In the genomic region with DNA sequence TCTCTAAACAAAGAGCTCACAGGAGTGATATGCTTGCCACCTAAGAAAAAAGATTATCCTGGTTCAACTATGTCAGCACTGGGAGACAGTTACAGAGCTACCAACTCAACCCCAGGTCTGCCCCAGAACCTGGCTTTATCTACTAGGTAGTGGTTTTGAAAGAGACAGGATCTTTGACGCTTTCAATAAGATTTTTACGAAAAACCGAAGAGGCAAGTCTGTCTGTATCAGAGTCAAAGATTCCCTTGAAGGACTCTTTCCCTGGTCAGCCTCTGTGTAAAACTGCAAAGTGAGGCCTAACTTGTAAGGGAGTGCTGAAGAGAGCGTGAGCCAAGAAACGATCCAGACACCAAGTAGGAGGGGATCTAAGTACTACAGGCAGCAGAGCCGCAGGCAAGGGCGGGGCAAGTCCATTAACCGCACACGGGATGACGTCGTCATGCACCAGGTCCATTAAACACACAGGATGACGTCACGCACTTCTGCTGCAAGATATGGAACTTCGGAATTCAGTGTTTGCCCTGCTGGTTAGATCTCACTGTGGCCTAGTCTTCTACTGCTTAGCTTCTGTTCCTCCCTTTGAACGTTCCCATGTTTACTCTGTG, we compare ENCODE assay signal across 12 mouse cellular contexts. TPM values are rescaled to one million over a fixed set of nuclear protein-coding genes. Genes with fewer than 3 reads are reported as not detected.
DNase-seq lines count a peak whose midpoint lies in the region; ATAC-seq and TF ChIP-seq lines count a peak whose summit lies in the region.
"Had no signal": no experiment of that assay in that cellular context is flagged by ENCODE, and none has a peak within 500 bp of the region (broad histone marks: within the 10 kb centered on the region; RNA-seq: fewer than 3 reads in every experiment).

No protein-coding gene starts in this region.

- TF ChIP-seq EP300 in stomach, postnatal 0 days (optimal IDR thresholded peaks at IDR 0.05): no peak

- no peaks in the 10 kb centered on the region for H3K36me3 ChIP-seq in midbrain, embryonic 11.5 days (ENCODE audit: control insufficient read depth, insufficient read depth, low read length)
- H3K36me3 ChIP-seq in midbrain, embryonic 14.5 days (ENCODE audit: control insufficient read depth, insufficient read depth, low read length): no peaks in the 10 kb centered on the region
- no peaks in the 10 kb centered on the region for H3K36me3 ChIP-seq in liver, embryonic 11.5 days (ENCODE audit: control insufficient read depth, insufficient read depth, low read length)
- H3K36me3 ChIP-seq in stomach, postnatal 0 days (ENCODE audit: control insufficient read depth, insufficient read depth, low read length): no peaks in the 10 kb centered on the region

- no peak for TF ChIP-seq CTCF in stomach, postnatal 0 days (IDR thresholded peaks at IDR 0.05; ENCODE audit: low read depth)

- no peaks in the 10 kb centered on the region for H3K27me3 ChIP-seq in midbrain, embryonic 11.5 days (ENCODE audit: control insufficient read depth, insufficient read depth, low read length)
- H3K27me3 ChIP-seq in midbrain, embryonic 14.5 days (ENCODE audit: control insufficient read depth, insufficient read depth, low read length): no peaks in the 10 kb centered on the region
- peaks cover 14% of the 10 kb centered on the region for H3K27me3 ChIP-seq in liver, embryonic 11.5 days (replicated peaks; ENCODE audit: control insufficient read depth, insufficient read depth, low read length)
- no peaks in the 10 kb centered on the region for H3K27me3 ChIP-seq in stomach, postnatal 0 days (ENCODE audit: control insufficient read depth, insufficient read depth, low read length)

- 88% methylated on average over 15 of the region's 15 CpGs for WGBS in midbrain, embryonic 11.5 days
- 87% methylated on average over 15 of the region's 15 CpGs for WGBS in midbrain, embryonic 14.5 days
- 66% methylated on average over 15 of the region's 15 CpGs for WGBS in liver, embryonic 11.5 days
- WGBS in stomach, postnatal 0 days: 49% methylated on average over 15 of the region's 15 CpGs

- H3K4me2 ChIP-seq in midbrain, embryonic 11.5 days: no peak overlapping the region
- no peak overlapping the region for H3K4me2 ChIP-seq in midbrain, embryonic 14.5 days (ENCODE audit: low read length)
- H3K4me2 ChIP-seq in liver, embryonic 11.5 days: no peak overlapping the region
- no peak overlapping the region for H3K4me2 ChIP-seq in stomach, postnatal 0 days (replicated peaks; ENCODE audit: low read depth)

- H3K27ac ChIP-seq in midbrain, embryonic 11.5 days (ENCODE audit: low read depth, low read length): no peak overlapping the region
- H3K27ac ChIP-seq in midbrain, embryonic 14.5 days (replicated peaks; ENCODE audit: low read depth, low read length): no peak overlapping the region
- no peak overlapping the region for H3K27ac ChIP-seq in liver, embryonic 11.5 days (ENCODE audit: low read depth, low read length)
- no peak overlapping the region for H3K27ac ChIP-seq in stomach, postnatal 0 days (replicated peaks)

- H3K9ac ChIP-seq in midbrain, embryonic 11.5 days (ENCODE audit: low read length): no peak overlapping the region
- no peak overlapping the region for H3K9ac ChIP-seq in midbrain, embryonic 14.5 days (replicated peaks; ENCODE audit: low read length)
- H3K9ac ChIP-seq in liver, embryonic 11.5 days (ENCODE audit: low read depth, low read length): no peak overlapping the region
- no peak overlapping the region for H3K9ac ChIP-seq in stomach, postnatal 0 days (ENCODE audit: low read length)

- ATAC-seq in CD4-positive, CD25-positive, alpha-beta regulatory T cell, adult 4 months: no peak
- no peak for ATAC-seq in midbrain, embryonic 11.5 days (ENCODE audit: low FRiP score)
- ATAC-seq in midbrain, embryonic 14.5 days (ENCODE audit: low FRiP score, low TSS enrichment): no peak
- peak; percentile 22; the same call in 1 of the 2 replicates for ATAC-seq in liver, embryonic 11.5 days (replicated peaks; ENCODE audit: low FRiP score)
- peak; percentile 91 for ATAC-seq in stomach, postnatal 0 days (ENCODE audit: low FRiP score, low TSS enrichment)

- peak; percentile 12 for DNase-seq in CD4-positive, CD25-positive, alpha-beta regulatory T cell, adult 2 months (ENCODE audit: low read depth, low spot score)
- DNase-seq in midbrain, embryonic 11.5 days (ENCODE audit: low spot score, missing footprints): peak; percentile 82
- DNase-seq in midbrain, embryonic 14.5 days: no peak
- no peak for DNase-seq in liver, embryonic 11.5 days (ENCODE audit: low spot score)
- peak; percentile 80 for DNase-seq in stomach, postnatal 0 days (ENCODE audit: low spot score)
- no peak for DNase-seq in right cerebral cortex, postnatal 36 days (ENCODE audit: low spot score in 2 of 2)
- DNase-seq in kidney, adult 8-10 months: no peak
- DNase-seq: adrenal gland, postnatal 25 days; cerebellum, adult 9-11 months; kidney, adult 18-20 months; right cerebral cortex, postnatal 14 days had no signal

- H3K4me3 ChIP-seq in midbrain, embryonic 11.5 days (ENCODE audit: low read depth, low read length): no peak overlapping the region
- no peak overlapping the region for H3K4me3 ChIP-seq in midbrain, embryonic 14.5 days (replicated peaks; ENCODE audit: low read depth, low read length)
- H3K4me3 ChIP-seq in liver, embryonic 11.5 days (ENCODE audit: low read depth, low read length): no peak overlapping the region
- H3K4me3 ChIP-seq in stomach, postnatal 0 days (ENCODE audit: low read depth, low read length): no peak overlapping the region

- no peaks in the 10 kb centered on the region for H3K4me1 ChIP-seq in midbrain, embryonic 11.5 days (ENCODE audit: control insufficient read depth, insufficient read depth, low read length)
- no peaks in the 10 kb centered on the region for H3K4me1 ChIP-seq in midbrain, embryonic 14.5 days (ENCODE audit: control insufficient read depth, insufficient read depth, low read length)
- H3K4me1 ChIP-seq in liver, embryonic 11.5 days (replicated peaks; ENCODE audit: control insufficient read depth, insufficient read depth, low read length): no peaks in the 10 kb centered on the region
- no peaks in the 10 kb centered on the region; the same call in 1 of the 2 replicates for H3K4me1 ChIP-seq in stomach, postnatal 0 days (replicated peaks; ENCODE audit: control insufficient read depth, insufficient read depth)

- H3K9me3 ChIP-seq in midbrain, embryonic 11.5 days (ENCODE audit: control insufficient read depth, low read length): no peaks in the 10 kb centered on the region
- H3K9me3 ChIP-seq in midbrain, embryonic 14.5 days (ENCODE audit: control insufficient read depth, low read length): no peaks in the 10 kb centered on the region
- no peaks in the 10 kb centered on the region for H3K9me3 ChIP-seq in liver, embryonic 11.5 days (ENCODE audit: control insufficient read depth, low read length)
- no peaks in the 10 kb centered on the region for H3K9me3 ChIP-seq in stomach, postnatal 0 days (ENCODE audit: control insufficient read depth, low read length)

RNA-seq across cellular contexts. Expression of a gene that starts 12.7 kb away (rescaled TPM):
- 10 to 100 TPM in 1 of 2 experiments, 1 to 10 TPM in 1; 6.4 to 10.0 TPM for polyA plus RNA-seq in CD4-positive, CD25-positive, alpha-beta regulatory T cell, adult 4 months (2017; shearing (Covaris generic))
- 102 and 109 TPM in 2 replicates for polyA plus RNA-seq in midbrain, embryonic 11.5 days (2014; fragmentation: Nextera tagmentation; extraction: Ambion mirVana)
- polyA plus RNA-seq in midbrain, embryonic 14.5 days (2014; fragmentation: Nextera tagmentation; extraction: Ambion mirVana): 63.6 and 82.7 TPM in 2 replicates
- 53.8 and 62.2 TPM in 2 replicates for polyA plus RNA-seq in liver, embryonic 11.5 days (2014; fragmentation: Nextera tagmentation; extraction: Ambion mirVana)
- polyA plus RNA-seq in stomach, postnatal 0 days (2015; fragmentation: Nextera tagmentation; extraction: Ambion mirVana): 32.8 and 35.1 TPM in 2 replicates

RNA-seq across cellular contexts. Expression of a gene that starts 32.0 kb away (rescaled TPM):
- 10 to 100 TPM; 10.2 to 10.7 TPM for polyA plus RNA-seq in CD4-positive, CD25-positive, alpha-beta regulatory T cell, adult 4 months (2017; shearing (Covaris generic))
- polyA plus RNA-seq in midbrain, embryonic 11.5 days (2014; fragmentation: Nextera tagmentation; extraction: Ambion mirVana): 16.7 and 18.3 TPM in 2 replicates
- 13.4 and 13.7 TPM in 2 replicates for polyA plus RNA-seq in midbrain, embryonic 14.5 days (2014; fragmentation: Nextera tagmentation; extraction: Ambion mirVana)
- polyA plus RNA-seq in liver, embryonic 11.5 days (2014; fragmentation: Nextera tagmentation; extraction: Ambion mirVana): 16.0 TPM in 2 replicates
- polyA plus RNA-seq in stomach, postnatal 0 days (2015; fragmentation: Nextera tagmentation; extraction: Ambion mirVana): 7.9 and 10.1 TPM in 2 replicates

Comparison
In these comparisons a context has a peak if more than half of its experiments do, and no peak if none do; other contexts are left out.
1. DNase-seq: peak in CD4-positive, CD25-positive, alpha-beta regulatory T cell, adult 2 months (single experiment), midbrain, embryonic 11.5 days (single experiment) and stomach, postnatal 0 days (single experiment); none in midbrain, embryonic 14.5 days (single experiment), liver, embryonic 11.5 days (single experiment), right cerebral cortex, postnatal 36 days (0 of 2) and kidney, adult 8-10 months (0 of 2).
2. ATAC-seq: peak in liver, embryonic 11.5 days (single experiment) and stomach, postnatal 0 days (single experiment); none in CD4-positive, CD25-positive, alpha-beta regulatory T cell, adult 4 months (single experiment), midbrain, embryonic 11.5 days (single experiment) and midbrain, embryonic 14.5 days (single experiment).